Mouse (Mus musculus) intestine, embryonic 14.5 days (tissue): Measurements from ENCODE around the gene Nabp2. TPM values are rescaled to one million over a fixed set of nuclear protein-coding genes. Genes with fewer than 3 reads are reported as not detected.

Experiments
- ATAC-seq: fragments of 200-750 bp; cut with Nextera tagmentation; replicated peaks from 2 replicates; pipeline ENCODE4 v1.8.0; 2017; ENCODE audit warnings: low read depth, moderate number of reproducible peaks, moderate TSS enrichment, moderate library complexity; ENCODE audit not compliant: low FRiP score, low TSS enrichment
- DNase-seq: peaks from one replicate; pipeline ENCODE4 v3.0.0-alpha.2; 2018; ENCODE audit warnings: low spot score
- H3K27ac ChIP-seq: fragments of 300-500 bp; sonication (generic); 2 replicates; pipeline ENCODE4 v1.5.1; 2014; ENCODE audit warnings: low read depth, mild to moderate bottlenecking, control low read depth
- H3K27me3 ChIP-seq: fragments of 300-500 bp; sonication (generic); replicated peaks from 2 replicates; pipeline ENCODE4 v1.6.1; 2014; ENCODE audit warnings: low read length, control low read depth; ENCODE audit not compliant: control insufficient read depth, insufficient read depth
- H3K36me3 ChIP-seq: fragments of 300-500 bp; sonication (generic); 2 replicates; pipeline ENCODE4 v1.6.1; 2014; ENCODE audit warnings: low read length, control low read depth; ENCODE audit not compliant: control insufficient read depth, insufficient read depth
- H3K4me1 ChIP-seq: fragments of 300-500 bp; sonication (generic); replicated peaks from 2 replicates; pipeline ENCODE4 v1.6.1; 2014; ENCODE audit warnings: low read length, control low read depth, mixed read lengths; ENCODE audit not compliant: control insufficient read depth, insufficient read depth
- H3K4me2 ChIP-seq: fragments of 300-500 bp; sonication (generic); 2 replicates; pipeline ENCODE4 v1.6.1; 2014; ENCODE audit warnings: low read length
- H3K4me3 ChIP-seq: fragments of 300-500 bp; sonication (generic); 2 replicates; pipeline ENCODE4 v1.5.1; 2014; ENCODE audit warnings: low read depth, low read length, control low read depth, mixed read lengths
- H3K9ac ChIP-seq: fragments of 300-500 bp; sonication (generic); 2 replicates; pipeline ENCODE4 v1.6.1; 2014; ENCODE audit warnings: mild to moderate bottlenecking, low read length
- H3K9me3 ChIP-seq: fragments of 300-500 bp; sonication (generic); 2 replicates; pipeline ENCODE4 v1.6.1; 2016; ENCODE audit warnings: low read length, control low read depth; ENCODE audit not compliant: control insufficient read depth
- WGBS: fragments of 180-500 bp; shearing (Covaris S2); extraction: QIAGEN DNeasy Blood & Tissue Kit; methylation state at CpG from one replicate; pipeline ENCODE4 v1.1.7; 2014; 5-methylcytosine and 5-hydroxymethylcytosine counted together
- polyA plus RNA-seq: library from polyadenylated mRNA; unstranded; fragments of >200 nt; fragmentation: Nextera tagmentation; extraction: Ambion mirVana; gene quantifications from 2 replicates; pipeline ENCODE4 v1.2.1, GENCODE M21; 2014

The Nabp2 gene
- polyA plus RNA-seq, 1 experiment from 2014 or later, result 99.1 TPM

- H3K9me3 ChIP-seq, result no peaks in the 10 kb centered on the region
- peaks cover 24% of the 10 kb centered on the region for H3K4me1 ChIP-seq
- ATAC-seq (peak; percentile 91), DNase-seq (peak; percentile 93)
- under 1% methylated on average over 52 of the region's 73 CpGs for WGBS
- no peaks in the 10 kb centered on the region for H3K27me3 ChIP-seq
- H3K27ac ChIP-seq, result peak within 1 kb of the TSS; percentile 95
- peak within 1 kb of the TSS; percentile 94 for H3K9ac ChIP-seq
- H3K4me3 ChIP-seq, result peak within 1 kb of the TSS; percentile 88
- H3K36me3 ChIP-seq, result peaks cover 33% of the 10 kb centered on the region
- peak within 1 kb of the TSS; percentile 82 for H3K4me2 ChIP-seq
These were observed 34.7 kb downstream of the Nabp2 start, which contains the start of gene Ankrd52 for GRCm38 (mm10) chr10:128376455-128377211. Gene Ankrd52 (plus strand): TSS chr10:128377115.

- ATAC-seq, result no peak
- peak overlapping the region; percentile 82 for H3K4me2 ChIP-seq
- 47% methylated on average over 4 of the region's 4 CpGs for WGBS
These were observed 35.2 kb downstream of the Nabp2 start for GRCm38 (mm10) chr10:128376099-128376454.

GRCm38 (mm10) chr10:128374393-128374792, 36.9 kb downstream of the Nabp2 start:
- Histone ChIP-seq H3K4me2 (no peak overlapping the region), H3K36me3 (peaks cover 13% of the 10 kb centered on the region; the same call in 1 of the 2 replicates), H3K9ac (no peak overlapping the region), H3K9me3 (no peaks in the 10 kb centered on the region), H3K4me3 (no peak overlapping the region), H3K4me1 (peaks cover 24% of the 10 kb centered on the region), H3K27ac (no peak overlapping the region), H3K27me3 (no peaks in the 10 kb centered on the region)
- ATAC-seq, result no peak
- no peak for DNase-seq
- 72% methylated on average over 6 of the region's 6 CpGs for WGBS

More at GRCm38 (mm10) chr10:128376099-128376454, 35.2 kb downstream of the Nabp2 start:
- Histone ChIP-seq H3K9ac (peak overlapping the region; percentile 94), H3K9me3 (no peaks in the 10 kb centered on the region), H3K27me3 (no peaks in the 10 kb centered on the region), H3K27ac (peak overlapping the region; percentile 95), H3K4me1 (peaks cover 24% of the 10 kb centered on the region), H3K36me3 (peaks cover 28% of the 10 kb centered on the region), H3K4me3 (peak overlapping the region; percentile 88)
- DNase-seq, result no peak

- DNase-seq (no peak), ATAC-seq (no peak)
- H3K27ac ChIP-seq, result no peak overlapping the region
- H3K27me3 ChIP-seq, result no peaks in the 10 kb centered on the region
- 0 out of 2 replicates have a peak, but pooled peaks cover under 1% of the 10 kb centered on the region for H3K36me3 ChIP-seq
- 71% methylated on average over 6 of the region's 6 CpGs for WGBS
- H3K4me1 ChIP-seq, result peaks cover 14% of the 10 kb centered on the region; the same call in 1 of the 2 replicates
- H3K9me3 ChIP-seq, result no peaks in the 10 kb centered on the region
- H3K4me3 ChIP-seq, result no peak overlapping the region
- H3K4me2 ChIP-seq, result no peak overlapping the region
- no peak overlapping the region for H3K9ac ChIP-seq
These were observed 38.1 kb downstream of the Nabp2 start for GRCm38 (mm10) chr10:128372989-128373748.

- ATAC-seq (no peak), DNase-seq (no peak)
- 82% methylated on average over 5 of the region's 5 CpGs for WGBS
- Histone ChIP-seq H3K27ac (no peak overlapping the region), H3K36me3 (no peaks in the 10 kb centered on the region), H3K4me3 (no peak overlapping the region), H3K4me1 (peaks cover 19% of the 10 kb centered on the region), H3K27me3 (no peaks in the 10 kb centered on the region), H3K4me2 (no peak overlapping the region), H3K9me3 (no peaks in the 10 kb centered on the region), H3K9ac (no peak overlapping the region)
These were observed 39.1 kb downstream of the Nabp2 start for GRCm38 (mm10) chr10:128372142-128372541.

GRCm38 (mm10) chr10:128370601-128371000, 40.7 kb downstream of the Nabp2 start:
- H3K27me3 ChIP-seq, result no peaks in the 10 kb centered on the region
- DNase-seq, result no peak
- no peak overlapping the region for H3K4me2 ChIP-seq
- no peak overlapping the region for H3K4me3 ChIP-seq
- H3K36me3 ChIP-seq, result no peaks in the 10 kb centered on the region
- no peak overlapping the region for H3K9ac ChIP-seq
- H3K27ac ChIP-seq, result no peak overlapping the region
- H3K4me1 ChIP-seq, result peaks cover 10% of the 10 kb centered on the region
- WGBS, result 47% methylated on average over 4 of the region's 4 CpGs
- H3K9me3 ChIP-seq, result no peaks in the 10 kb centered on the region
- ATAC-seq, result no peak

GRCm38 (mm10) chr10:128370021-128370420, 41.3 kb downstream of the Nabp2 start:
- H3K27me3 ChIP-seq, result no peaks in the 10 kb centered on the region
- H3K4me1 ChIP-seq, result peaks cover 10% of the 10 kb centered on the region
- H3K4me2 ChIP-seq, result no peak overlapping the region
- no peak overlapping the region for H3K27ac ChIP-seq
- no peak overlapping the region for H3K9ac ChIP-seq
- WGBS, result 71% methylated on average over 5 of the region's 6 CpGs
- no peak overlapping the region for H3K4me3 ChIP-seq
- H3K9me3 ChIP-seq, result no peaks in the 10 kb centered on the region
- no peak for ATAC-seq
- H3K36me3 ChIP-seq, result peaks cover 4% of the 10 kb centered on the region
- no peak for DNase-seq

GRCm38 (mm10) chr10:128369599-128369998, 41.7 kb downstream of the Nabp2 start:
- WGBS, result 74% methylated on average over 6 of the region's 6 CpGs
- Histone ChIP-seq H3K9ac (peak overlapping the region; percentile 67; the same call in 1 of the 2 replicates), H3K36me3 (peaks cover 8% of the 10 kb centered on the region), H3K4me1 (peaks cover 10% of the 10 kb centered on the region), H3K27ac (peak overlapping the region; percentile 93), H3K4me2 (peak overlapping the region; percentile 91), H3K27me3 (no peaks in the 10 kb centered on the region), H3K4me3 (peak overlapping the region; percentile 74), H3K9me3 (no peaks in the 10 kb centered on the region)
- ATAC-seq (no peak), DNase-seq (no peak)
